Mouse (Mus musculus): ENCODE data around the gene Ypel3.

- TF ChIP-seq CTCF (IDR thresholded peaks at IDR 0.05; ENCODE audit: borderline replicate concordance, extremely low read depth, insufficient read depth, insufficient read length) (no peak), POLR2A (IDR thresholded peaks at IDR 0.05; ENCODE audit: borderline replicate concordance, extremely low read depth, insufficient read depth, insufficient read length, poor library complexity, severe bottlenecking) (no peak)
Observed at GRCm38 (mm10) chr7:126749582-126750343, 27.0 kb upstream of the Ypel3 start.

All from brain, embryonic 14.5 days (tissue).